7 mouse cellular contexts compared by ENCODE assay signal in the genomic region with DNA sequence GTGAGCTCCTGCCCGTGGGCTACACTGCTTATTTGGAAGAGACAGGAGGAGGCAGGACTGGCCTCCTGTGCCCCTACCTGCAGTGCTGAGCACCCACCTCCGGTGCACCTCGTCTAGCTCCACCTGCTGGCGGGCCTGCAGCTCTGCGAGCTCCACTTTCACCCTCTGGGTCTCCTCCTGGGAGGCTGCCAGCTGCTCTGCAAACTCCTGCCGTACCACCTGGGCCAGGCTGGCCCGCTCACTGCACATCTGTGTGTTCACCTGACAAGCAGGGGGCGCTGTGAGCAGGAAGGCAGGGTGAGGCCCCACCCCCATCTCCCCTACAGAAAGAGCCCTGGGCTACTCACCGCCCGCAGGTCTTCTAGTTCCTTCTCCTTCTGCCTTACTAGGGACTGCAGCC. TPM values are rescaled to one million over a fixed set of nuclear protein-coding genes. Genes with fewer than 3 reads are reported as not detected.
DNase-seq lines count a peak whose midpoint lies in the region; ATAC-seq and TF ChIP-seq lines count a peak whose summit lies in the region.

No protein-coding gene starts in this region.

- ATAC-seq in liver, embryonic 16.5 days (ENCODE audit: low read depth), result 0 out of 2 replicates have a peak, but pooled peaks have one; percentile 14

- H3K27me3 ChIP-seq in liver, embryonic 16.5 days (ENCODE audit: control insufficient read depth, insufficient read depth, low read depth, low read length), result no peaks in the 10 kb centered on the region

- DNase-seq in right cerebral cortex, postnatal 14 days, result peak; percentile 70
- no peak for DNase-seq in right cerebral cortex, adult 18-20 months
- DNase-seq in adrenal gland, postnatal 10 days, result peak; percentile 77
- peak; percentile 41 for DNase-seq in induced T-regulatory cell, adult 2 months (ENCODE audit: low read depth)
- DNase-seq in retina, postnatal 1 day, result peak; percentile 65

- H3K9me3 ChIP-seq in liver, embryonic 16.5 days (replicated peaks; ENCODE audit: control insufficient read depth, low read length), result no peaks in the 10 kb centered on the region

- H3K4me2 ChIP-seq in liver, embryonic 16.5 days (ENCODE audit: low read depth, low read length), result no peak overlapping the region

- no peak for TF ChIP-seq POLR2A in embryonic fibroblast, embryonic 13.5 days (IDR thresholded peaks at IDR 0.05; ENCODE audit: low read depth, low read length)

- no peak overlapping the region for H3K9ac ChIP-seq in liver, embryonic 16.5 days (ENCODE audit: low read depth, low read length)

- H3K4me3 ChIP-seq in embryonic fibroblast, embryonic 13.5 days (ENCODE audit: insufficient read depth, low read length), result no peak overlapping the region
- H3K4me3 ChIP-seq in liver, embryonic 16.5 days (ENCODE audit: low read depth, low read length), result no peak overlapping the region

- H3K36me3 ChIP-seq in liver, embryonic 16.5 days (ENCODE audit: control insufficient read depth, insufficient read depth), result no peaks in the 10 kb centered on the region

- peak; percentile 80 for TF ChIP-seq CTCF in embryonic fibroblast, embryonic 13.5 days (IDR thresholded peaks at IDR 0.05; ENCODE audit: borderline replicate concordance, insufficient read depth, low read length)

- H3K27ac ChIP-seq in embryonic fibroblast, embryonic 13.5 days (ENCODE audit: insufficient read depth, low read length), result no peak overlapping the region
- no peak overlapping the region for H3K27ac ChIP-seq in liver, embryonic 16.5 days (ENCODE audit: low read length)

- 36% methylated on average over 10 of the region's 10 CpGs for WGBS in liver, embryonic 16.5 days (ENCODE audit: insufficient replicate concordance)

- H3K4me1 ChIP-seq in embryonic fibroblast, embryonic 13.5 days (ENCODE audit: control insufficient read depth, insufficient read depth, low read length), result no peaks in the 10 kb centered on the region
- no peaks in the 10 kb centered on the region for H3K4me1 ChIP-seq in liver, embryonic 16.5 days (ENCODE audit: control insufficient read depth, low read depth, low read length)

RNA-seq across cellular contexts. Expression of gene Aatk, which starts 18.3 kb away (rescaled TPM):
- total RNA-seq in adrenal gland, postnatal 10 days (2021), result 10 to 100 TPM; 16.3 to 23.5 TPM
- polyA plus RNA-seq in embryonic fibroblast, embryonic 13.5 days (2011; ENCODE audit: insufficient read length, low read depth, missing spikeins), result 0.19 TPM in 1 of 2 replicates, not detected in the other
- 0.48 and 0.67 TPM in 2 replicates for polyA plus RNA-seq in liver, embryonic 16.5 days (2015; fragmentation: Nextera tagmentation; extraction: Ambion mirVana)

RNA-seq across cellular contexts. Expression of gene Cep131, which starts 21.3 kb away (rescaled TPM):
- 10 to 100 TPM; 52.2 to 87.4 TPM for total RNA-seq in adrenal gland, postnatal 10 days (2021)
- 7.4 and 10.1 TPM in 2 replicates for polyA plus RNA-seq in embryonic fibroblast, embryonic 13.5 days (2011; ENCODE audit: insufficient read length, low read depth, missing spikeins)
- polyA plus RNA-seq in liver, embryonic 16.5 days (2015; fragmentation: Nextera tagmentation; extraction: Ambion mirVana), result 3.3 and 3.4 TPM in 2 replicates

RNA-seq across cellular contexts. Expression of gene Tepsin, which starts 33.2 kb away (rescaled TPM):
- total RNA-seq in adrenal gland, postnatal 10 days (2021), result 10 to 100 TPM in 1 of 2 experiments, 1 to 10 TPM in 1; 9.0 to 13.2 TPM
- 12.2 and 13.1 TPM in 2 replicates for polyA plus RNA-seq in embryonic fibroblast, embryonic 13.5 days (2011; ENCODE audit: insufficient read length, low read depth, missing spikeins)
- 6.3 and 7.2 TPM in 2 replicates for polyA plus RNA-seq in liver, embryonic 16.5 days (2015; fragmentation: Nextera tagmentation; extraction: Ambion mirVana)

RNA-seq across cellular contexts. Expression of gene Ndufaf8, which starts 33.4 kb away (rescaled TPM):
- total RNA-seq in adrenal gland, postnatal 10 days (2021), result 10 to 100 TPM; 53.1 to 53.9 TPM
- 18.0 and 20.3 TPM in 2 replicates for polyA plus RNA-seq in embryonic fibroblast, embryonic 13.5 days (2011; ENCODE audit: insufficient read length, low read depth, missing spikeins)
- polyA plus RNA-seq in liver, embryonic 16.5 days (2015; fragmentation: Nextera tagmentation; extraction: Ambion mirVana), result 36.3 and 45.3 TPM in 2 replicates
